Mouse (Mus musculus) small intestine, adult 2 months (tissue): ENCODE results near the gene Dynlrb2.

Experiments
- CTCF ChIP-seq: fragments of 200-500 bp; IDR thresholded peaks from 2 replicates; pipeline ENCODE4 v1.5.1; 2012; ENCODE audit warnings: low read depth, mild to moderate bottlenecking, control low read depth, inconsistent platforms, low read length, moderate library complexity, mixed read lengths; ENCODE audit not compliant: insufficient replicate concordance, insufficient read length; ENCODE audit errors: extremely low read depth
- POLR2A ChIP-seq: fragments of 200-500 bp; IDR thresholded peaks from 2 replicates; pipeline ENCODE4 v1.6.1; 2012; ENCODE audit warnings: low read depth, mild to moderate bottlenecking, control low read depth, inconsistent platforms, low read length, moderate library complexity

- TF ChIP-seq POLR2A (no peak), CTCF (no peak)
These were observed 20.7 kb upstream of the Dynlrb2 start for GRCm38 (mm10) chr8:116484087-116484486.
